Mouse (Mus musculus): Measurements from ENCODE around the gene Klhl31.

Klhl31 gene

GRCm38 (mm10) chr9:77707433-77708139, 71.3 kb downstream of the Klhl31 start:
- DNase-seq: no peak

DNA sequence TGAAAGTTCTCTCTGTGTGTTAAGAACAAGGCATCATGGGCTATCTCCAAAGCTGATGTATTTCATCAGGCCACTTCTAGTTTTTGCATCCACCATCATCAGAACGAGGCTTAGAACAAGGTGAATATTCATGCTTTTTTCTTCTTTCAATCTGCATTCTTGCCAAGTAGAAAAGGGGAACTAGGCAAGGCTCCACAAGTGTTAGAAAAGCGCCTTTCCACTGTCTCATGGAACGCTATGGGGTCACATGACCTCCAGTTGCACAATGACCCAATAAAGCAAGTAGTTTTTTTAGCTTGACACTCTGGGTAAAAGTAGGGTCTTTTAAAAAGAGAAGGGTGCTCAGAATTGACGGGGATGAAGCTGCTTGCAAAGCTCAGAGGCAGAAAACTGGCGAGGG, 72.7 kb downstream of the Klhl31 start:
- no peak for DNase-seq

All from kidney, postnatal 10 days (tissue).